Mouse (Mus musculus) layer of hippocampus, adult 8-10 months (tissue): ENCODE data around the gene Kcna10. TPM values are rescaled to one million over a fixed set of nuclear protein-coding genes. Genes with fewer than 3 reads are reported as not detected.

Source experiments
- DNase-seq, 2 experiments: peaks; one replicate each; pipeline ENCODE4 v3.0.0; 2022; ENCODE audit warnings: low spot score in 2 of 2
- total RNA-seq, 4 experiments: library from RNA; stranded (reverse); gene quantifications; 2 replicates each; pipeline ENCODE4 v1.2.4; 2022

Gene Kcna10
- total RNA-seq, 4 experiments from 2014 or later: not detected

- DNase-seq: no peak
Observed at GRCm38 (mm10) chr3:107239607-107240006, 56.8 kb downstream of the Kcna10 start, which contains the start of gene Prok1. Prok1 (minus strand) TSS chr3:107239707.

GRCm38 (mm10) chr3:107241389-107242094 lies 58.7 kb downstream of the Kcna10 start:
- DNase-seq: no peak

Other genes starting within 250 kb of the Kcna10 start
- 10 to 100 TPM; 19.8 to 22.5 (median 21.0) TPM for gene Kcna3, start 146.9 kb upstream of the Kcna10 start, total RNA-seq
- 100 to 1,000 TPM in 2 of 4 experiments, 10 to 100 TPM in 2; 84.2 to 114 (median 96.6) TPM for gene Kcna2, start 81.9 kb upstream of the Kcna10 start, total RNA-seq
- under 1 TPM in 1 of 4 experiments, not detected in 3; 0.27 TPM for gene Cym, start 38.7 kb downstream of the Kcna10 start, total RNA-seq
- not detected for gene A630076J17Rik, start 47.6 kb downstream of the Kcna10 start, total RNA-seq
- gene Prok1, start 56.7 kb downstream of the Kcna10 start, total RNA-seq: under 1 TPM in 2 of 4 experiments, not detected in 2; 0.18 to 0.31 TPM
- gene Lamtor5, start 95.8 kb downstream of the Kcna10 start, total RNA-seq: 10 to 100 TPM; 59.9 to 73.1 (median 66.1) TPM
- gene Slc16a4, start 108.2 kb downstream of the Kcna10 start, total RNA-seq: 1 to 10 TPM in 3 of 4 experiments, under 1 TPM in 1; 0.62 to 1.6 (median 1.1) TPM
- 10 to 100 TPM; 26.1 to 29.9 (median 28.4) TPM for gene Rbm15, start 150.6 kb downstream of the Kcna10 start, total RNA-seq